Mouse (Mus musculus) lung, adult 18-20 months (tissue): ENCODE data around the gene Prdm10.

Experiments used
- DNase-seq, 2 experiments: peaks; one replicate each; pipeline ENCODE4 v3.0.0; 2022; ENCODE audit warnings: mixed read lengths in 2 of 2

The Prdm10 gene

GRCm38 (mm10) chr9:31371740-31372139 lies 91.4 kb downstream of the Prdm10 start:
- no peak for DNase-seq

GRCm38 (mm10) chr9:31376661-31377060 lies 96.3 kb downstream of the Prdm10 start:
- DNase-seq = no peak

- no peak for DNase-seq
Observed at GRCm38 (mm10) chr9:31384786-31385499, 104.6 kb downstream of the Prdm10 start.

GRCm38 (mm10) chr9:31385500-31385869 lies 105.1 kb downstream of the Prdm10 start:
- no peak for DNase-seq

GRCm38 (mm10) chr9:31385947-31386354 lies 105.6 kb downstream of the Prdm10 start, which contains the start of gene Nfrkb:
Gene Nfrkb (plus strand): TSS chr9:31386192.
- DNase-seq = peak; percentile 95 to 96

GRCm38 (mm10) chr9:31386368-31387180 lies 106.2 kb downstream of the Prdm10 start:
- peak; percentile 24 to 30 for DNase-seq

- no peak for DNase-seq
Observed at GRCm38 (mm10) chr9:31387206-31387605, 106.9 kb downstream of the Prdm10 start.

- DNase-seq = peak; percentile 53 to 61
Observed at GRCm38 (mm10) chr9:31400441-31400840, 120.1 kb downstream of the Prdm10 start.

GRCm38 (mm10) chr9:31404311-31404710 lies 124.0 kb downstream of the Prdm10 start:
- no peak for DNase-seq

GRCm38 (mm10) chr9:31405217-31405616 lies 124.9 kb downstream of the Prdm10 start:
- peak in 1 of 2 experiments; percentile 10 for DNase-seq

GRCm38 (mm10) chr9:31412165-31412564 lies 131.8 kb downstream of the Prdm10 start:
- no peak for DNase-seq

GRCm38 (mm10) chr9:31418821-31419220 lies 138.5 kb downstream of the Prdm10 start:
- DNase-seq = no peak

GRCm38 (mm10) chr9:31422143-31422542 lies 141.8 kb downstream of the Prdm10 start:
- no peak for DNase-seq

GRCm38 (mm10) chr9:31428971-31429370 lies 148.6 kb downstream of the Prdm10 start:
- no peak for DNase-seq

GRCm38 (mm10) chr9:31430011-31430410 lies 149.7 kb downstream of the Prdm10 start:
- DNase-seq = no peak
